Mouse (Mus musculus) embryo, embryonic 11.5 days (tissue): ENCODE results near the gene Btf3.

Experiments
- DNase-seq: peaks from one replicate; pipeline ENCODE4 v3.0.0-alpha.2; 2012; ENCODE audit warnings: low read depth, low spot score

The Btf3 gene

DNA sequence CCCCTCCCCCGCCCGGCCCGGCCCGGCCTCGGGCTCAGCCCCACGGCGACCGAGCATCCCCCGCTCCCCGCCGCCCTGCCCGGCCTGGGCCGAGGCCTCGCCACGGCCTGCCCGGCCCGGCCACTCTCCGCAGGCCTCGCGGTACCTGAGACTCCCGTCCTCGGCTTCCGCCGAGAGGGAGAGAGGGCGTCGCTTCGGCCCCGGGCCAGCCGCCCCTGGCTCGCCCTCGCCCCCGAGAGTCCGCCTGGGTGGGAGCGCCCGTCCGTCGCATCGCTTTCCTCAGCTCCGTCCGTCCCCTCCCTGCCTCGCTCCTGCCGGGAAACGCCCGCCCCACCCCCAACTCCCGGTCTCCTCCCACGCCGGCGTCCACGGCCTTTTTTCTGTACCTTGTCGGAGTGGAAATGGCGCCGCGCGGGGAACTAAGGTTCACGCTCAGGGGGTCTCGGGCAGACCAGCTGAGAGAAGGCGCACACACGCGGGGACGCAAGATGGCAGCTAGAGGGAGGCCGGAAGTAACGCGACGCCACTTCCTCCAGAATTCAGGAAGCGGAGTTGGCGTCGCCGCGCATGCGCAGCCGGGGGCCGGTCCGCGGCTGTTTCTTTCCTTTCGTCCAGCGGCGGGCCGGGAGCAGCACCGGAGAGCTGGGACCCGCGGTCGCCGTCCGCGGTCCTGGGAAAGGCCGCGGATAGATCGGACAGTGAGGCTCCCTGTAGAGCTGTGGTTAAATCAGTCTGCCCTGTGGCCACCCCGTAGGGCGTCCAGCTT, at the start of gene Btf3:
TSS of gene Btf3 (minus strand) at position 527 of the 766 bp plus-strand sequence.
- peak; percentile 91 for DNase-seq

DNA sequence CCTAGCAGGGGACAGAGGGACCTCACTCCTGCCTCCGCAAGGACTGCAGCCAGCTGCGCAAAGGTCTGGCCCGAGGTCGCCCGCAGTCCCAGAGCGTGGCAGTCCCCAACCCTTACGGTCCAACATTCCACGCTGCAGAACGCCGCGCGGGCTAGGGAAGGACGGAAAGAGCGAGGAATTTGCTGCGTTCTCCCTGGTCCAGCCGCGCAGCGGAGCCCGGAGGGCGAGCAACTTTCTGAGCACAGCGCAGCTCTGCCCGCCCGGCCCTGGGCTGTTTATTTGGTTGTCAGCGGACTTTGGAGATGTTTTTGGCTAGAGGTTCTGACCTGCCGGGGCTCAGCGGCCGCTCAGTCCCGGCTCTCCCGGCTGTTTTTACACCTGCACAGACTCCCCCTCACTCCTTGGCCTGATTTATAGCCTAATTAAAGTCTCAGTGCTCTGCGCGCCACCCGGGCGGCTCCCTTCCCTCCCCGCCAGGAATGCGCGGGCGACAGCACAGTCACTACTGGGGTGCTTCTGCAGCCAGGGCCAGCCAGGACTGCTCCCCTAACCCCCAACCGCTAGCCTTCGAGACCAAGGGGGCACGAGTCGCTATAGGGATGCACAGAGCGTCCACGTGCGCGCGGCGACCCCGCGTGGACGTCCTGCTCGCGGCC, 49.1 kb upstream of the Btf3 start:
- DNase-seq, result no peak

DNA sequence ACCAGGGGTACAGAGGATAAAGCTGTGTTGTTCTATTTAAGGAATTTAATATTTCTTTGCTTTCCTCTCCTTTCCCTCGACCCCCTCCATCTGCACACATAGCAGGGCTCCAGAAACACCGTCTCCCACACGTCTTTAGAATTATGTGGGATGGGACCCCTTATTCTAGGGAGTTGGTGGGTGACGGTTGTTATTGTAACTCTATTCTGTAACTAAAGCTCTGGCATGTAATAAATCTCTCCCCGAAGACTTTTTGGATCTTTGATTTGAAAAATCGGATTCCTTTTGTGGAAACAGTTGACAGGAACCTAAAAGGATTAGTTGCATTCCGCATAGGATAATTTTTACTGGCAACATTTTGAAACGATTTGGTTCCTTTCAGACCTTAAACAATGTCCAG, 48.3 kb upstream of the Btf3 start:
- DNase-seq, result no peak

DNA sequence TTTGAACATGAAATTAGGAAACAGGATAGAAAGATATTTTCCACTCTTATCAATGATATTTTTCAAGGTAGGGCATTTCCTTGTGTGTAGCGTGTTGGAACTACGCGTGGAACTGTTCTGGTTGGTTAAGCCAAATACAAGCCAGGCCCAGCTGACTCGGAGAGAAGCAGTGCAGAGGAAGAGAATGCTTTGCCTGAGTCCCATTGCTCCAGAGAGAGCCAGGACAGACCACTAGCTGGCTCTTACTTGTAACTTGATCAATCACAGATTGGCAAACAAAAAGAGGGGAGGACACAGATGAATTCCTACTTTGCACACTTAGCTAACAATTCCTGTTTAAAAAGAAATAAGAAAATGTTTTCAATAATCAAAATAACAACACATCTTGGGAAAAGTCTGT, 46.2 kb upstream of the Btf3 start:
- no peak for DNase-seq

DNA sequence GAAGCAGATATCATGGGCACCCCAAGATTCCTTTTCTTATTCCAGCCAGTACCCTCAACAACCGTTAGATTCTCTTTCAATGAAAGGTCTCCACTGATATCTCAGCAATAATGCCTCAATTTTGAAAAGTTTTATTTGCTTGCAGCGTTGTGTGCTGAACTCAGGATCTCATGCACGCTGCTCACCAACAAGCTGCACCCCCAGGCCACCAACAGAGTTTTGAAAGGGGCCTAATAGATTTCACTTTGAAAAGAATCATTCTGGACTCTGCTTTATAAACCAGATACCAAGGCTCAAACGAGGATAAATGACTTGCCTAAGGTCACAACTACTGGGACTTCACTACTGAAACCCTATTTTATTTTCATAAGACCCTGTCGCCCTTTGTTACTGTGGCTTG, 44.4 kb upstream of the Btf3 start:
- no peak for DNase-seq

DNA sequence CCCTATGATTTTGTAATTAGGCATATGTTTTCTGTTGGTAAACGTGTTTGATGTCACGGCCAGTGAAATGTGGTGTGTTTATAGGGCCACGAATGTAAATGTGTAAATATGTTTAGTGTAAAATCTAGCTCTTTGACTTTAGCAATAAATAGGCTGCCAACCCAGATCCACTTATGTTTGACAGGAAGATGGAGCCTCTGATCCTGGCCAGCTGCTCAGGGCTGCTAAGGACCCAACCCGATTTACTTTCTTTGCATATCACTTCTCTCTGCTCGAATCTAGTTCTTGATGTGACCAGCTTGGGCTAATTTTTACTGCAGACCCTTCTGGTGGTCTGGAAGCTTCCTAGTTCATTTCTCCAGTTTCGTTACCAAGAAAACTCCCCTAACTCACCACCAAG, 43.6 kb upstream of the Btf3 start:
- DNase-seq, result no peak

DNA sequence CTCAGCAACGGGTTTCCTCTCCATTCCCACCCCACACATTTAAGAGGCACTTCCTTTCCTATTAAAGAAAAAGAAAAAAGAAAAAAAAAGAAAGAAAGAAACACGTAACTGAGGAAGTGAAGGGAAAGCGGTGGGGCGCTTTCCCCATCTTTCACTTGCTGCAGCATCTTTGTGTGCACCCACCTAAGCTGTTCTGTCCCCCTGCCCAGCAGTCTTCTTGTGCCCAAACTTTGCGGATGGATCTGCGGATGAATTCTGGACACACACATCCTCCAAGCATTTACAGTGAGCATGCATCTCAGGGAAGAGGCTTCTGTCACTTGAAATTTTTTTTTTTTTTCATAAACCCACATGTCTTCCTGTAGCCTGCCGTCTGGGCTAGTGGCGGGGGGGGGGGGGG, 42.5 kb upstream of the Btf3 start:
- no peak for DNase-seq

DNA sequence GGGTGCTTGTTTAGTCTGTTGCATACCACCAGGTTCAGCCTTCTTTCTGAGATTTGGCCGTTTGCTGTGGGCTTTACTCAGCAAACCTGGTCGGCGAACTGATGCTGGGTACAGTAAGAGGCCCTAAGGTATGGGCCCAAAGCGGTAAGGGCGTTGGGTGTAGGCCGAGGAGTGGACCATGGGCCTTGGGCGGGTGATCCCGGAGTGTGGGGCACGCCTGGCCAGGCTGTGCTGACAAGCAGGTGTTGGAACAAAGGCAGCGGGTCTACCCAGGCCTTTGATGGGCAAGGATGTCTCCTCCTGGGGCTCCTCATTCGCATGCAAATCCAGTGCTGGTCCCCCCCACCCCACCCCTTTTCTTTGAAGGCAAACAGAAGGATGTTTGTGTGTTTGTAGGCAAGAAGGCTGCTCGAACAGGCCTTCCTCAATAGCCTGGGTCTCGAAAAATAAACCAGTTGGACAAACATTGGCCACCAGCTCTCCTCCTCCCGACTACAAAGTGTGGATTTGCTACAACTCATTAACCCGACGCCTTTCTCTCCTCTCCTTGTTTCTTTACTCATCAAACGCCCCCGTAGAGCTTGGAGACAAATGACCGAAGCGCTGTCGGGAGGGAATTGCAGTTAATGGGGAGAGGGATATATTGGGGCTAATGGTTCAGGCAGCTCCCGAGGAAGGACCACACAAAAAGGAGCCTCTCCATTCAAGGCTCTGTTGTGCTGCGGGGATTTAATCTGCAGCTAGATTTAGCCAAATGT, 41.8 kb upstream of the Btf3 start:
- no peak for DNase-seq

DNA sequence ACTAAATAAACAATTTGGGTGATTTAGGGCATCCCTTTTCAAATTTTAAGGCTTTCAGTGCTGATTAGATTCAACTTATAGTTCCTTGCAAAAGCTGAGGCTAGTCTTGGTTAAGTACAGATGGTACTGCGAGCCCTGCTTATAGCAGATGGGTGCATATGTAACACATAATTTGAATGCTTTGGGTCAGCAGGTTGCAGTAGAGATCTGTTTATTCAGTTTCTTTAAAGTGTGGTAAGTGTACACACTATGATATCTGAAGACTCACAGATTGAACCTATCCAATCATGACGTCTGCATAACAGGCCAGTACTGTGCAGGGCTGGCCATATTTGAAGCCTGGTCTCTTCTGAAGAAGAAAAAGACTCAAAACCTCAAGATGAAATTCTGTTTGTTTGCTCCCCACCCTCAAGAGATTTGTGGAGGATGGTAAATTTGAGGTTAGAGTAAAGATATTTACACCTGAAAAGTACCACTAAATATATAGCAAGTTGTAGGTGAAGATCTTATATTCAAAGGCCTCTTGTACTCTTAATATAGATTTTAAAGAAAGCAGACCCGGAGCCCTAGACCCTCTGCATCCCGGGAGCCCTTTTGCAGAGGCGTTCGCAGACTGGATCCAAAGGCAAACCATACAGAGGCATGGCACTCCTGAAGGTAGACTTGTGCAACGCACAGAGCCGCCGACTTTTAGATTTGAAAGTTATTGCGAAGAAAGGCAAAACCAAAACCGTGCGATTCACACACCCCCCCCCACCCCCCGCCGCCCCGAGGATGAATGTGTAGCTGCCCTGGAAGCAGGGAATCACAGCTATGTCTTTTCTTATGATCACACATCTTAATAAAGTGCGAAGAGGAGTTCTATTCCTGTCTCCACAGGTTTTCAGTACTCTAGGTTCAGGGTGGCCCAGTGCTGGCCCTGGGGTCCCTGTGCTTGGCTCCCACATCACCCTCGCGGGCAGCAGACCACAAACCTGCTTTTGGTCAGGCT, 40.9 kb upstream of the Btf3 start:
- DNase-seq, result no peak

DNA sequence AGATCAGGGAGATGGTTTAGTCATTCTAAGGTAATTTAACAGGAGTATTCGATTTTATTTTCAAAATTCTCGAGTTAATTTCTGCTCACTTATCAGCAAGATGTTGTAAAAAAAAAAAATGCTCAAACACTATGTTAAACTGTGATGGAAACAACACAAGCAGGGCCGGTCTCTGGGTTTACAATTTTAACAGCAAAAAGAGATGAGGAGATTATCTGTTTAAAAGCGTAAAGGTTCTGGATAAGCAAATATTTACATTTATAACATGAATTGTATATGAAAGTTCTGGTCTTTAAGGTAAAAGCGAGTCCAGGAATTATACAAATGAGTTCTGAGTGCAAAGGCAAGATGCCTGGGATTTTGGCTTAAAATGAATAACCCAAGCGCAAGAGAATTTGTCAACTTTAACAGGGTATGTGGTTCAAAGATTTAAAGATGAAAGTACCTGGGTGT, 40.2 kb upstream of the Btf3 start:
- no peak for DNase-seq

DNA sequence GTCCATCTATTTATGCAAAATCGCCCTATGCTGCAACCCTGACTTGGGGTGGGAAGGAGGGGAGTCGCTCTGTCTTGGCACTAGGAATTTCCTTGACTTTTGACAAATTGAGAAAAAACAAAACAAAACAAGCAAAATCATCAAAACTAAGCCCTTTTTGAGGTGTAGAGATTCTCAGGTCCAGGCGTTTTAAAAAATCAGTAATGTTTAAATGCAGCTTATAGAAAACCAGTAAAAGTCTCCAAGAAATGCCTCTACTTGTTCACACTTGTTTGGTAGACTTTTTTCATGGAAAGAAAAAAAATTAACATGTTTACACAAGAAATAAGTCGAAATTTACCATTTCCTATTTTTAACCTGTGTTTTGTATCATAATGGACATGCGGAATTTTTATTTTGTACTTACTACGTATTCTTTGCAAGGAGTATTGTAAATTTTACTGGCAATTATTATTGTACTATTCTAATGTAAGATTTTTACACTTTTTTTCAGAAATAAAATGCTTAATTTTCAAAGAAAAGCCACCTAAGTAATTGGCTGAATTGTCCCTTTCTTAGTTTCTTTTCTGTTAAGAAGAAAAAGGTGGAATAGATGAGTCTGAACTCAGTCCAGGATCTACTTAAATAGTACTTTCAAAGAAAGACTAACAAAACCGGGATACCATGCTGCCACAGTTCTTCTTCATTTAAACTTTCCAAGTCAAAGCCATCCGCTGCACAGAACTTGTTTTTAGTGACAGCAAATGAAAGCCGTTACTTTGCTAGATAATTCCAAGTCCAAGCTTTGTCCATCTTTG, 39.6 kb upstream of the Btf3 start:
- no peak for DNase-seq

DNA sequence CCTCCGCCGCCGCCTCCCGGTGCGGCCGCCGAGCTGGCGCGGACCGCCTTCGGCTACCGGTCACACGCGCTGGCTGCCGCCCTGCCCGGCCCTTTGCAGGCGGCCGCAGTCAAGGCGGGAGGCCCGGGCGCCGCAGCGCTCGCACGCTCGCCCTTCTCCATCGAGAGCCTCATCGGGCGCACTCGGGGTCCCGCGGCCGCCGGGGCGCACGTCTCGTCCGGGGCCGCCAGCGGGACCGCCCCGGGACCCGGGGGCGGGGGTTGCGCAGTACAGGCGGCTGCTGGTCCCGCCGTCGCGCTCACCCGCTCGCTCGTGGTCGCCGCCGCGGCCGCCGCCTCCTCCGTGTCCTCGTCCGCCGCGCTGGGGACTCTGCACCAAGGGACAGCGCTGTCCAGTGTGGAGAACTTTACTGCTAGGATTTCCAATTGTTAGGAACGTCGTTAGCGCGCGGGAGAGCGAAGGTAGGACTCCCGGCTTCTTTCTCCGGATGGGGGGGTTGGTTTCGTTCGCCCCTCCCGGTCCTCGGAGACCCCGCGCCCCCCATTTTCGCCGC, 38.8 kb upstream of the Btf3 start:
- no peak for DNase-seq

DNA sequence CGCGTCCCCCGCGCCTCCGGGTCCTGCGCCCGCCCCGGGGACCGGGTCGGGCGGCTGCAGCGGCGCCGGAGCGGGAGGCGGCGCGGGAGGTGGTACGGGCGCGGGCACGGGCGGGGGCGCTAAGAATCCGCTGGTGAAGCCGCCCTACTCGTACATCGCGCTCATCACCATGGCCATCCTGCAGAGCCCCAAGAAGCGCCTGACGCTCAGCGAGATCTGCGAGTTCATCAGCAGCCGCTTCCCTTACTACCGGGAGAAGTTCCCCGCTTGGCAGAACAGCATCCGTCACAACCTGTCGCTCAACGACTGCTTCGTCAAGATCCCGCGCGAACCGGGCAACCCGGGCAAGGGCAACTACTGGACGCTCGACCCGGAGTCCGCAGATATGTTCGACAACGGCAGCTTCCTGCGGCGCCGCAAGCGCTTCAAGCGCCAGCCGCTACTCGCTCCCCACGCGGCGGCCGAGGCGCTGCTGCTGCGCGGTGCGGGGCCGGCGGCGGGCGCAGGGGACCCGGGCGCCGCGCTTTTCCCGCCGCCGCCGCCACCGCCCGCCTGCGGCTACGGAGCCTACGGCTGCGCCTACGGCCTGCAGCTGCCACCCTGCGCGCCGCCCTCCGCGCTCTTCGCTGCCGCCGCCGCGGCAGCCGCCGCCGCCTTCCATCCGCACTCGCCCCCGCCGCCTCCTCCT, 38.2 kb upstream of the Btf3 start:
- DNase-seq, result no peak

DNA sequence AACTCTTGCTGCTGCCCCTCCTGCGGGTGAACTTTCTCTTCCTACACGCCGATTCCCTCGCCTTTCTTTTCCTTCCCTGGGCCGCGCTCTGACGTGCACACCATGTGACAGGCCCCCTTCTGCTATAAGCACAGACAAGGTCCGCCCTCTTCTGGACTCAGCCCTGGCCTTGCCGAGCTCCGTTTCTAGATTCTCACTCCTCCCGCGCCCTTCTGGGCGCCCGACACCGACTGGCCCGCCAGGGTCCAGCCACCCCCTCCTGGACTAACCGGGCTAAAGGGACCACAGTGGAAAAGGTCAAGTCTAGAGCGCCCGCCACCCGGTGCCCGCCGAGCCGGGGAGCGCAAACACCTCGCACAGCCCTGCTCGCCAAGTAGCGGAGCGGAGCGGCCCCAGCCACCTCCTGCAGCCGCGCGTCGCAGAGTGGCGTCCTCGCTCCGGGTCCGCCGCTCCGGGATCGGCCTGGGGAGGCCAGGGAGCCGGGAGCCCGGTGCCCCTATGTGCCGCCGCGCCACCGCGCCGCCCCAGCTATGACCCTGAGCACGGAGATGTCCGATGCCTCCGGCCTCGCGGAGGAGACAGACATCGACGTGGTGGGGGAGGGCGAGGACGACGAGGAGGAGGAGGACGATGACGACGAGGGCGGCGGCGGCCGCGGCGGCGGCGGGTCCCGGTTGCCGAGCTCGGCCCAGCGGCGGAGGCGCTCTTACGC, 37.4 kb upstream of the Btf3 start, which contains the start of gene Foxd1:
TSS of gene Foxd1 (plus strand) at position 153 of the 712 bp plus-strand sequence.
- peak; percentile 67 for DNase-seq

DNA sequence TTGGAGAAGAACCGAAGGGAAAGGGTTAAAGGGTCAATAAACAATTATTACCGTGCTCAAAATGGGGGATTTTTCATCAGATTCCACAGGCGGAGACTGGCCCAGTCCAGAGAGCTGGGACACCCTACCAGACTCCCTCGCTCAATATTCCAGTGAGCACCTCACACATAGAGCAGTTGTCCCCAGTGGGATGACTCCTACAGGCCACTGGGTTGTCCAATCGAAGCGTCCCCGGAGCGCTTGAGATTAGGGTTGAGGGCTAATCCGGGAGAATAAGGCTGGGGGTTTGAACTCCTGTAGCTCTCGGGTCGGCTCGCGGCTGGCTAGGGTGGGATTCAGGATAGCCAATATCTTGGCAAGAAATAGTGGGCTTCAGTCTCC, 36.9 kb upstream of the Btf3 start:
- no peak for DNase-seq

DNA sequence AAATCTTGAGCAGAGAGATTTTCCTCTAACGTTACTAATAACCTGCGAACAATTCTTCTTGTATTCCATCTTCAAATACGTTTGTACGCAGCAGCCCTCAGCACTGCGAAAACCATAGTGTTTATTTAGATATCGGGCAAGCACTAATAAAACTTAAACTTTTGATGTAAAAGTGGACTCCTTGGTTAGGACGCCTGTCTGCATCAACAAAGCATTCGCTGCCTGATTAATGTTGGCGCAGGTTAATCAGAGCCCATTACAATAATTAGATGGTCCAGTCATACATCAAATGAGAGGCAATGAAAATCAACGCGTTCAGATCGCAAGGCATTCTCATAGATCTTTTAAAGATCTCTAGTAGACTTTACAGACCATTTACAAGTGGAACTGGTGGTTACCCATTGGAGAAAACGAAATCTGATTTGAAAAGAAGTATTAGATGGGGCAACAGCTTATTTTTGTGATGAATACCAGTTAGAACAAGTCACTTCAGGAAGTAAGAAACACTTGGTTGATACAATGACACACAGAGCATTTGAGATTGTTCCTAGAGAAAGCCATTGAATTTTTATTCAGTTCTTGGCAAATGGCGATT, 35.7 kb upstream of the Btf3 start:
- DNase-seq, result no peak

DNA sequence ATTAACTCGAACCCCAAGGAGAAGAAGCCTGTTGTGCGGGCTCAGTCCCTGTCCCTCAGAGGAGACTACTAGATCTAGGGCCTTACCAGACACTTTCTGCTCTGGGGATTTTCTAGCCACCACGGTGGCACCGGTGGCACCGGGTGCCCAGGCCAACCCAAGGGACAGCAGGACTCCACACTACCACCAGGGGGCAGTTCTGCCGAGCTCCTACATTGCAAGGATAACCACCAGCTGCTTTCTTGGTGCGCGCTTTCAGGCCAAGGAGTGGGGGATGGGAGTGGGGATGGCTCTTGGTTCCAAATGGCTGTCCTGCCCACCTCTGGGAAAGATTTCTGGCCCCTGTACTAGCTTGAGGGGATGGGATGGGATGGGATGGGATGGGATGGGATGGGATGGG, 34.7 kb upstream of the Btf3 start:
- no peak for DNase-seq

DNA sequence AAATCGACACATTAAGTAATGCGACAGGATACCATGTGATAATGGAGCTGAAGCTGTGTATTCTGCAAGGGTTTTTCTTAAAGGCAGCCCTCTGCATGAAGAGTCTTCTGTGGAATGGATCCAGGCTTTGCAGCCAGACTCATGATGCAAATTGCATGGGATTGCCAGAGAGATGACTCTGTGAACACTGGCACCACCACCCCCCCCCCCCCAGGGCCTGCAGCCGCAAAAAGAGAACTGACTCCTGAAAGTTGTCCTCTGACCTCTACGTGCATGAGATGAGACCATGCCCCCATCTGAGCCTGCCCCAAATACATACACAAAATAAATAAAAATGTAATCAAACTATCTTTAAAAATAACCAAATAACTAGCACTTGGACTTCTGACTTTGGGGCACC, 32.7 kb upstream of the Btf3 start:
- no peak for DNase-seq

DNA sequence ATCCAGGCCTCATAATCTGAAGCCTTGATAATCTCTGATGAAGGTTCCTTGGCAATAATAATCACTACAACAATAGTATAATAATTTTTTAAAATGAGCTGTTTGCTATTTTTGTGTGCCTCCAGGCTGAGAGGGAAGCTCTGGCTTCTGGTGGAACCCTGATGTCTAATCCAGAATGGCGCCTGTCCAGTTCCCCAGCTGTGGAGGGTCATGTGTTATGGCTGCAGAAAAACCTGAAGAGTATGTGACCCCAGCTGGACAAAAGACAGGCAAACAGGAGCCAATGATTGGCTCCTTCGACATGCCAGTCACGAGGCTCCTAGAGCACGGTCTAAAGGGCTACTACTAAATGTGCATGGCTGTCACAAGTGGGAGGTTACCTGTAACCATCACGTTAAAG, 23.7 kb upstream of the Btf3 start:
- no peak for DNase-seq
